Mouse (Mus musculus) neural tube, embryonic 15.5 days (tissue): ENCODE data around the gene Cacna2d4. TPM values are rescaled to one million over a fixed set of nuclear protein-coding genes. Genes with fewer than 3 reads are reported as not detected.

Source experiments
- ATAC-seq: fragments of 200-750 bp; cut with Nextera tagmentation; 2 replicates; pipeline ENCODE4 v1.8.0; 2017; ENCODE audit warnings: mild to moderate bottlenecking, moderate TSS enrichment, moderate library complexity; ENCODE audit not compliant: low FRiP score
- H3K27ac ChIP-seq: fragments of 300-500 bp; sonication (generic); replicated peaks from 2 replicates; pipeline ENCODE4 v1.5.1; 2015; ENCODE audit warnings: mild to moderate bottlenecking, inconsistent platforms
- H3K27me3 ChIP-seq: fragments of 300-500 bp; sonication (generic); replicated peaks from 2 replicates; pipeline ENCODE4 v1.6.1; 2015; ENCODE audit warnings: inconsistent platforms
- H3K36me3 ChIP-seq: fragments of 300-500 bp; sonication (generic); 2 replicates; pipeline ENCODE4 v1.6.1; 2015; ENCODE audit warnings: inconsistent platforms
- H3K4me1 ChIP-seq: fragments of 300-500 bp; sonication (generic); 2 replicates; pipeline ENCODE4 v1.6.1; 2015; ENCODE audit warnings: inconsistent platforms
- H3K4me2 ChIP-seq: fragments of 300-500 bp; sonication (generic); 2 replicates; pipeline ENCODE4 v1.6.1; 2015; ENCODE audit warnings: inconsistent platforms, mild to moderate bottlenecking, moderate library complexity
- H3K4me3 ChIP-seq: fragments of 300-500 bp; sonication (generic); replicated peaks from 2 replicates; pipeline ENCODE4 v1.5.1; 2015; ENCODE audit warnings: mild to moderate bottlenecking, inconsistent platforms
- H3K9ac ChIP-seq: fragments of 300-500 bp; sonication (generic); replicated peaks from 2 replicates; pipeline ENCODE4 v1.6.1; 2015; ENCODE audit warnings: mild to moderate bottlenecking, inconsistent platforms
- H3K9me3 ChIP-seq: fragments of 300-500 bp; sonication (generic); replicated peaks from 2 replicates; pipeline ENCODE4 v1.6.1; 2016; ENCODE audit warnings: inconsistent platforms
- whole genome bisulfite sequencing: fragments of 180-500 bp; shearing (Covaris S2); methylation state at CpG from one replicate; pipeline ENCODE4 v1.1.7; 2015; ENCODE audit warnings: mixed read lengths; 5-methylcytosine and 5-hydroxymethylcytosine counted together
- polyA plus RNA-seq: library from polyadenylated mRNA; unstranded; fragments of >200 nt; fragmentation: Nextera tagmentation; extraction: Ambion mirVana; gene quantifications from 2 replicates; pipeline ENCODE4 v1.2.1, GENCODE M21; 2015

Cacna2d4 gene
- polyA plus RNA-seq, 1 experiment from 2014 or later, result 0.40 TPM

GRCm38 (mm10) chr6:119224451-119225195 is 11.7 kb upstream of the Cacna2d4 start:
- Histone ChIP-seq H3K36me3 (peaks cover 8% of the 10 kb centered on the region; the same call in 1 of the 2 replicates), H3K9me3 (no peaks in the 10 kb centered on the region), H3K27ac (peak overlapping the region; percentile 70), H3K27me3 (no peaks in the 10 kb centered on the region), H3K9ac (no peak overlapping the region), H3K4me1 (peaks cover 26% of the 10 kb centered on the region), H3K4me2 (peak overlapping the region; percentile 17; the same call in 1 of the 2 replicates), H3K4me3 (no peak overlapping the region)
- WGBS, result 30% methylated on average over 13 of the region's 13 CpGs
- peak; percentile 70; the same call in 1 of the 2 replicates for ATAC-seq

GRCm38 (mm10) chr6:119225226-119225625 is 11.1 kb upstream of the Cacna2d4 start:
- no peak overlapping the region for H3K9ac ChIP-seq
- H3K36me3 ChIP-seq, result peaks cover 8% of the 10 kb centered on the region; the same call in 1 of the 2 replicates
- no peak overlapping the region for H3K4me3 ChIP-seq
- H3K27ac ChIP-seq, result peak overlapping the region; percentile 70
- H3K9me3 ChIP-seq, result no peaks in the 10 kb centered on the region
- no peak overlapping the region for H3K4me2 ChIP-seq
- peaks cover 25% of the 10 kb centered on the region for H3K4me1 ChIP-seq
- ATAC-seq, result peak; percentile 40
- WGBS, result 72% methylated on average over 12 of the region's 12 CpGs
- H3K27me3 ChIP-seq, result no peaks in the 10 kb centered on the region

DNA sequence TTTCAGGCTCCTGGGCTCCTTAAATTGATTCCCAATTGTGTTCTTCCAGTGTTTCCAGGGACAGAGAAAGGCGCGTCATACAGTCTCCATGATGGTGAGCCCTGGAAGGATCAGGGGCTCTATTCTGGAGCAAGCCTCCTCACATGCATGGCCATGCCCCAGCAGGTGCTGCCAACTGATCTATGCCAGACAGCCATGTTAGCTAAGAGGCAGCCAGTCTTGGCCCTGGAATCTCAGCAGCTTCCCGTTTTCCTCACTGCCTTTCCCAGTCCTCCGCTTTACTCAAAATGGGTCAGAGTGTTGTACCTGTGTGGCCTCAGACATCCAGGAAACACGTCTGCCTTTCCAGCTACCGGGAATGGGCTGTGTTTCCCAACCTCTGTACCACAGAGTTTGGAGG is 10.6 kb upstream of the Cacna2d4 start:
- peaks cover 21% of the 10 kb centered on the region for H3K4me1 ChIP-seq
- no peak overlapping the region for H3K4me2 ChIP-seq
- peak overlapping the region; percentile 70; the same call in 1 of the 2 replicates for H3K27ac ChIP-seq
- H3K36me3 ChIP-seq, result peaks cover 8% of the 10 kb centered on the region; the same call in 1 of the 2 replicates
- no peak for ATAC-seq
- 82% methylated on average over 6 of the region's 6 CpGs for WGBS
- H3K4me3 ChIP-seq, result no peak overlapping the region
- no peaks in the 10 kb centered on the region for H3K9me3 ChIP-seq
- H3K27me3 ChIP-seq, result no peaks in the 10 kb centered on the region
- no peak overlapping the region for H3K9ac ChIP-seq

GRCm38 (mm10) chr6:119227001-119227400 is 9.3 kb upstream of the Cacna2d4 start:
- no peak overlapping the region for H3K27ac ChIP-seq
- H3K4me2 ChIP-seq, result no peak overlapping the region
- no peaks in the 10 kb centered on the region for H3K27me3 ChIP-seq
- 94% methylated on average over 8 of the region's 8 CpGs for WGBS
- peaks cover 19% of the 10 kb centered on the region for H3K4me1 ChIP-seq
- H3K36me3 ChIP-seq, result peaks cover 3% of the 10 kb centered on the region; the same call in 1 of the 2 replicates
- H3K4me3 ChIP-seq, result no peak overlapping the region
- no peak overlapping the region for H3K9ac ChIP-seq
- no peaks in the 10 kb centered on the region for H3K9me3 ChIP-seq
- no peak for ATAC-seq

DNA sequence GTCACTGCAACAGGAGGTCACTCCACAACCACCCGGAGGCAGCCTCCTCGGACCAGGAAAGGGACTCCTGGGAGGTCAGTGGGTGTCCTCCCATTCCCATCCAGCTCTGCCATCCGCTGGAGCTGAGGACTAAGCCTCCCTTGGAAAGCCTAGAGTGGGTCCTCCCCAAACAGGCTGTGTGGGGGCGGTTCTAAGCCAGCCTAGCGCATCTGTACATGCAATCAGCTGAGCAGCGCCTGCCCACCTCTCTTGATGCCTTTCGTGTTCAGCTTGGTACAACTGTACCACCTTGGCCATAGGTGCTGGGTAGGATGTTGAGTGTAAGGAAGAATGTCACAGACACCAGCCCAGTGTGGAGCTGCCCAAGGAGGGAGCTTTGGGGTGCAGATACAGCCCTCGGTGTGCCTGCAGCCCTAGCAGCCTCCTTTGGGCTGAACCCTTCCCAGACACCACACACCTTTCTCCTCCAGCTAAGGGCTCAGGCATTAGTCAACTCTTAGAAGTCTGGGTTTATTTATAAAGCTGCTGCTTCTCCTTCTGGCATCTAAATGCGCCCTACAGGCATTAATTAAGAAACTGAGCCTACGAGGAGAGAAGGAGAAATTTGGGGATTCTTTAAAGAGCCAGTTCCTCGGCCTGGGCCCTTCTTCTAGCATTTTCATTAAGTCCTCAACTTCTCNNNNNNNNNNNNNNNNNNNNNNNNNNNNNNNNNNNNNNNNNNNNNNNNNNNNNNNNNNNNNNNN is 7.3 kb upstream of the Cacna2d4 start:
- ATAC-seq, result no peak
- Histone ChIP-seq H3K9ac (no peak overlapping the region), H3K27me3 (no peaks in the 10 kb centered on the region), H3K4me3 (no peak overlapping the region), H3K4me2 (no peak overlapping the region), H3K4me1 (peaks cover 17% of the 10 kb centered on the region), H3K27ac (no peak overlapping the region), H3K9me3 (no peaks in the 10 kb centered on the region), H3K36me3 (no peaks in the 10 kb centered on the region)
- WGBS, result 88% methylated on average over 11 of the region's 11 CpGs

- Histone ChIP-seq H3K36me3 (no peaks in the 10 kb centered on the region), H3K9me3 (no peaks in the 10 kb centered on the region), H3K27me3 (no peaks in the 10 kb centered on the region), H3K4me2 (no peak overlapping the region), H3K4me3 (no peak overlapping the region), H3K9ac (no peak overlapping the region), H3K4me1 (peaks cover 16% of the 10 kb centered on the region), H3K27ac (no peak overlapping the region)
- ATAC-seq, result no peak
- WGBS, result 48% methylated on average over 3 of the region's 3 CpGs
Observed at GRCm38 (mm10) chr6:119233066-119233465, 3.3 kb upstream of the Cacna2d4 start.

- WGBS, result 88% methylated on average over 5 of the region's 5 CpGs
- no peaks in the 10 kb centered on the region for H3K9me3 ChIP-seq
Observed at GRCm38 (mm10) chr6:119235441-119235840, 885 bp upstream of the Cacna2d4 start.

GRCm38 (mm10) chr6:119237427-119237989 is 1.2 kb downstream of the Cacna2d4 start:
- 40% methylated on average over 8 of the region's 8 CpGs for WGBS
- H3K9me3 ChIP-seq, result no peaks in the 10 kb centered on the region
- H3K9ac ChIP-seq, result no peak overlapping the region
- peak overlapping the region; percentile 76 for H3K27ac ChIP-seq
- no peak overlapping the region for H3K4me2 ChIP-seq
- peaks cover 24% of the 10 kb centered on the region for H3K4me1 ChIP-seq
- ATAC-seq, result peak; percentile 80
- H3K27me3 ChIP-seq, result no peaks in the 10 kb centered on the region
- no peaks in the 10 kb centered on the region for H3K36me3 ChIP-seq
- no peak overlapping the region for H3K4me3 ChIP-seq

More at GRCm38 (mm10) chr6:119235441-119235840, 885 bp upstream of the Cacna2d4 start:
- Histone ChIP-seq H3K4me1 (peaks cover 19% of the 10 kb centered on the region), H3K27ac (no peak overlapping the region), H3K4me3 (no peak overlapping the region), H3K4me2 (no peak overlapping the region), H3K27me3 (no peaks in the 10 kb centered on the region), H3K36me3 (no peaks in the 10 kb centered on the region), H3K9ac (no peak overlapping the region)
- no peak for ATAC-seq

GRCm38 (mm10) chr6:119239341-119240005 is 3.1 kb downstream of the Cacna2d4 start:
- no peak overlapping the region for H3K4me3 ChIP-seq
- H3K36me3 ChIP-seq, result no peaks in the 10 kb centered on the region
- H3K27me3 ChIP-seq, result no peaks in the 10 kb centered on the region
- H3K4me2 ChIP-seq, result no peak overlapping the region
- no peak overlapping the region for H3K27ac ChIP-seq
- no peaks in the 10 kb centered on the region for H3K9me3 ChIP-seq
- H3K9ac ChIP-seq, result no peak overlapping the region
- ATAC-seq, result no peak
- H3K4me1 ChIP-seq, result peaks cover 24% of the 10 kb centered on the region
- 81% methylated on average over 5 of the region's 5 CpGs for WGBS

DNA sequence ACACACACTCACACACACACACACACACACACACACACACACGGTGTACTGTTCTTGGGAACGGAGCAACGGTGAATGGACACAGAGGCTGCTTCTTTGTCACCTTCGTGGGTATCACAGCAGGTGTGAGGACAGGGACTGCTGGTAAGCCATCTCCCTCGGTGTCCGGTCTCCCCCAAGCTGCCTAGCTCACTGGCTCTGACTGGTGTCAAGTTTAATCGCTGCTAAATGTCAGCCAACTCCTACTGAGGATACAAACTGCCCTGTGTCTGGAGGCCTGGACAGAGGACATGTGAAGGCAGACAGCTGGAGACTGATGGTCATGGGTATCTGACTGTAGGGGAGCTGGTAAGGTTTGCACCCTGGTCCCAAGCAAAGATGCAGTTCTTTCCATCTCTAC is 3.9 kb downstream of the Cacna2d4 start:
- Histone ChIP-seq H3K4me1 (peaks cover 24% of the 10 kb centered on the region), H3K27ac (no peak overlapping the region), H3K9me3 (no peaks in the 10 kb centered on the region), H3K36me3 (no peaks in the 10 kb centered on the region), H3K4me3 (no peak overlapping the region), H3K4me2 (no peak overlapping the region), H3K9ac (no peak overlapping the region), H3K27me3 (no peaks in the 10 kb centered on the region)
- WGBS, result 83% methylated on average over 7 of the region's 7 CpGs
- no peak for ATAC-seq

DNA sequence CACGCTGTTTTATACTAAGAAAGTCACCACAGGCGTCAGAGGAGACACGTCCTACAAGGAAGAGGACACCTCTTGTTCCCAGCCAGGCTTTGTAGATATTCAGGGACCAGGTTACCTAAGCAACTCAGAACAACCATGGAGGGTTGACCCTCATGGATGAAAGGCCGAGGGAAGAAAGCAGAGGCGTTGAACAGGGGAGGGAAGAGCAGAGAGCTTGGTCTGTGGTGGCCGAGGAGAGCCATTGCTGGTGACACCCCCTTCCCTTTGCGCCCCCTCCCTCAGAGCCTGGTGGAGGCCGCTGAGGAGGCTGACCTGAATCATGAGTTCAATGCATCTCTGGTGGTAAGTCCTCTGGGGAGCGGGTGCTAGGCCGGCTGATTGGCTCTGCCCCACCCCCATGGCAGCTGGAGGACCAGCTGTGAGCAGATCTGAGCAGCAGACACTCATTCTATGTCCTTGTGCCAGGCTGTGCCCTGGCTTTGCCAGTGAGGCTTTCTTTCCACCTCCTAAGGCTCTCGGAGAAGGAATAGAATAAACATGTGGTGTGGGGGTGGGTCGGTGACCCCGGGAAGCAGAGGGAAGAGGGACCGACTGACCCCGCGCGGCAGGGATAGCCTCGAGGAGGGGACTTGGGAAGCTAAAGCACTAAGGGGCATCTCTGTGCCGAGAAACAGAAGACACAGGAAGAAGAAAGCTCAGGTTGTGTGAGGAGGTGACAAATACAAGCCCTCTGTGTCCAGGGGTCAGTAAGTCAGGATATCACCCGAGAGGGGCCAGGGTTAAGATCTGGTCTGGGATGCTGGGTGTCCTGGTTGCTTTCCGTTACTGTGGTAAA is 4.8 kb downstream of the Cacna2d4 start:
- Histone ChIP-seq H3K4me3 (no peak overlapping the region), H3K4me1 (peaks cover 24% of the 10 kb centered on the region), H3K9me3 (no peaks in the 10 kb centered on the region), H3K4me2 (no peak overlapping the region), H3K27ac (no peak overlapping the region), H3K36me3 (no peaks in the 10 kb centered on the region), H3K9ac (no peak overlapping the region), H3K27me3 (no peaks in the 10 kb centered on the region)
- 66% methylated on average over 21 of the region's 21 CpGs for WGBS
- no peak for ATAC-seq
